Comparison of ENCODE assay signal across 11 mouse cellular contexts in genomic region chr15:78868826-78869233, GRCm38 (mm10). TPM values are rescaled to one million over a fixed set of nuclear protein-coding genes. Genes with fewer than 3 reads are reported as not detected.
DNase-seq lines count a peak whose midpoint lies in the region; ATAC-seq and TF ChIP-seq lines count a peak whose summit lies in the region.
"Had no signal": no experiment of that assay in that cellular context is flagged by ENCODE, and none has a peak within 500 bp of the region (broad histone marks: within the 10 kb centered on the region; RNA-seq: fewer than 3 reads in every experiment).

No protein-coding gene starts in this region.

- peak overlapping the region; percentile 26; the same call in 1 of the 2 replicates for H3K9ac ChIP-seq in heart, adult 2 months (ENCODE audit: low read depth, low read length)
- no peak overlapping the region for H3K9ac ChIP-seq in ES-E14 (ENCODE audit: insufficient read depth, low read depth, low read length, poor library complexity, severe bottlenecking)
- no peak overlapping the region for H3K9ac ChIP-seq in hindbrain, embryonic 12.5 days

- no peak overlapping the region for H3K4me3 ChIP-seq in heart, adult 2 months
- no peak overlapping the region for H3K4me3 ChIP-seq in ES-E14 (ENCODE audit: insufficient read depth in 1 of 2, low read depth in 1 of 2, low read length in 2 of 2, poor library complexity in 1 of 2, severe bottlenecking in 1 of 2)
- no peak overlapping the region for H3K4me3 ChIP-seq in hindbrain, embryonic 12.5 days
- H3K4me3 ChIP-seq in midbrain, embryonic 10.5 days: peak overlapping the region; percentile 14; the same call in 1 of the 2 replicates

- no peak overlapping the region for H3K4me2 ChIP-seq in hindbrain, embryonic 12.5 days (replicated peaks)

- TF ChIP-seq CTCF in heart, adult 2 months (IDR thresholded peaks at IDR 0.05): no peak

- peak overlapping the region; percentile 79 for H3K27ac ChIP-seq in heart, adult 2 months
- peak overlapping the region; percentile 12; the same call in 1 of the 2 replicates for H3K27ac ChIP-seq in ES-E14 (ENCODE audit: insufficient read depth, low read depth, low read length, poor library complexity, severe bottlenecking)
- peak overlapping the region; percentile 56 for H3K27ac ChIP-seq in hindbrain, embryonic 12.5 days
- H3K27ac ChIP-seq in midbrain, embryonic 10.5 days (replicated peaks): peak overlapping the region; percentile 69

- no peak for TF ChIP-seq POLR2A in heart, adult 2 months (IDR thresholded peaks at IDR 0.05; ENCODE audit: insufficient read depth, low read depth, low read length)

- intact Hi-C loops in heart, adult 2 months (cut with DNase I): loop anchor here (5.0 kb wide), 1 partner anchor 242 kb away; no protein-coding TSS in a partner anchor
- intact Hi-C loops in heart, postnatal 25 days (cut with DNase I): loop anchor here (1.0 to 2.0 kb wide), 2 partner anchors 14 to 43 kb away; partner anchors contain the start of gene Lgals2

- no peaks in the 10 kb centered on the region for H3K36me3 ChIP-seq in heart, adult 2 months (ENCODE audit: control insufficient read depth, insufficient read depth, low read length)
- no peaks in the 10 kb centered on the region for H3K36me3 ChIP-seq in ES-E14 (ENCODE audit: control insufficient read depth, insufficient read depth, low read length, poor library complexity, severe bottlenecking)
- H3K36me3 ChIP-seq in hindbrain, embryonic 12.5 days: no peaks in the 10 kb centered on the region
- H3K36me3 ChIP-seq in midbrain, embryonic 10.5 days: no peaks in the 10 kb centered on the region

- 56% methylated on average over 7 of the region's 7 CpGs for WGBS in heart, adult 2 months
- WGBS in hindbrain, embryonic 12.5 days: 47% methylated on average over 7 of the region's 7 CpGs
- 60% methylated on average over 7 of the region's 7 CpGs for WGBS in midbrain, embryonic 10.5 days

- in situ Hi-C loops in ES-E14 (cut with MboI; ENCODE audit: low sequenced_read_pairs in 2 of 2, unreplicated experiment in 2 of 2): no loop called here

- DNase-seq in heart, adult 2 months: no peak
- no peak for DNase-seq in heart, postnatal 25 days (ENCODE audit: low spot score)
- DNase-seq in ES-E14 (ENCODE audit: low read depth, low spot score): no peak
- DNase-seq in midbrain, embryonic 10.5 days (ENCODE audit: low spot score): no peak
- DNase-seq in ovary, postnatal 36 days (ENCODE audit: low spot score): no peak
- no peak for DNase-seq in gastrocnemius, adult 18-20 months (ENCODE audit: low spot score)
- no peak for DNase-seq in thymus, adult 18-20 months

- H3K79me2 ChIP-seq in heart, adult 2 months (replicated peaks; ENCODE audit: control insufficient read depth, insufficient read depth, low read length): no peaks in the 10 kb centered on the region

- no peak for TF ChIP-seq EP300 in heart, adult 2 months (IDR thresholded peaks at IDR 0.05; ENCODE audit: insufficient read depth, low read depth, low read length)

- ATAC-seq in hindbrain, embryonic 12.5 days (ENCODE audit: low FRiP score): 0 out of 2 replicates have a peak, but pooled peaks have one; percentile 24

- peaks cover 8% of the 10 kb centered on the region for H3K4me1 ChIP-seq in heart, adult 2 months (ENCODE audit: control insufficient read depth, insufficient read depth, low read length)
- H3K4me1 ChIP-seq in ES-E14 (ENCODE audit: control insufficient read depth in 2 of 2, insufficient read depth in 2 of 2, low read length in 2 of 2, poor library complexity in 1 of 2): peaks cover 2 to 26% of the 10 kb centered on the region in 2 experiments
- peaks cover 6% of the 10 kb centered on the region; the same call in 1 of the 2 replicates for H3K4me1 ChIP-seq in hindbrain, embryonic 12.5 days
- H3K4me1 ChIP-seq in midbrain, embryonic 10.5 days: peaks cover 31% of the 10 kb centered on the region

- no peaks in the 10 kb centered on the region for H3K9me3 ChIP-seq in ES-E14 (ENCODE audit: control insufficient read depth, insufficient read depth, low read depth, low read length)
- H3K9me3 ChIP-seq in hindbrain, embryonic 12.5 days (replicated peaks): no peaks in the 10 kb centered on the region
- H3K9me3 ChIP-seq in midbrain, embryonic 10.5 days (replicated peaks): no peaks in the 10 kb centered on the region

- no peaks in the 10 kb centered on the region for H3K27me3 ChIP-seq in heart, adult 2 months (ENCODE audit: control insufficient read depth, insufficient read depth, low read length)
- no peaks in the 10 kb centered on the region for H3K27me3 ChIP-seq in hindbrain, embryonic 12.5 days
- no peaks in the 10 kb centered on the region for H3K27me3 ChIP-seq in midbrain, embryonic 10.5 days (ENCODE audit: low read depth, poor library complexity, severe bottlenecking)

TF ChIP-seq in ES-E14, 5 proteins besides CTCF, POLR2A, EP300 and RAD21:
- TF ChIP-seq MAFK (IDR thresholded peaks at IDR 0.05; ENCODE audit: insufficient read depth, low read depth, low read length): no peak
- TF ChIP-seq ZNF384 (IDR thresholded peaks at IDR 0.05; ENCODE audit: low read depth, low read length): no peak
- TF ChIP-seq CHD2 (IDR thresholded peaks at IDR 0.05; ENCODE audit: low read depth, low read length): no peak
- no peak for TF ChIP-seq HCFC1 (IDR thresholded peaks at IDR 0.05; ENCODE audit: borderline replicate concordance, insufficient read depth, low read length)
- no peak for TF ChIP-seq ZC3H11A (IDR thresholded peaks at IDR 0.05; ENCODE audit: borderline replicate concordance, low read depth, low read length)

RNA-seq across cellular contexts. Expression of gene Gga1, which starts 8.2 kb away (rescaled TPM):
- total RNA-seq in heart, adult 2 months (2021): 10 to 100 TPM; 42.2 to 44.4 TPM
- polyA plus RNA-seq in heart, adult 2 months (2012; rRNA removed): 44.7 and 52.7 TPM in 2 replicates
- total RNA-seq in heart, postnatal 25 days (2021): 10 to 100 TPM; 41.6 to 43.8 TPM
- total RNA-seq in ES-E14 (2012; rRNA removed): 18.4 and 23.3 TPM in 2 replicates
- polyA plus RNA-seq in hindbrain, embryonic 12.5 days (2016; fragmentation: Nextera tagmentation; extraction: Ambion mirVana): 54.3 and 58.7 TPM in 2 replicates
- 47.1 and 52.8 TPM in 2 replicates for polyA plus RNA-seq in midbrain, embryonic 10.5 days (2016; fragmentation: Nextera tagmentation; extraction: Ambion mirVana)
- total RNA-seq in gastrocnemius, adult 18-20 months (2021): 10 to 100 TPM; 42.8 to 46.6 TPM

RNA-seq across cellular contexts. Expression of gene Lgals2, which starts 13.5 kb away (rescaled TPM):
- not detected for total RNA-seq in heart, adult 2 months (2021)
- 0.59 and 1.5 TPM in 2 replicates for polyA plus RNA-seq in heart, adult 2 months (2012; rRNA removed)
- under 1 TPM; 0.62 to 0.64 TPM for total RNA-seq in heart, postnatal 25 days (2021)
- 4.2 TPM in 1 of 2 replicates, not detected in the other for total RNA-seq in ES-E14 (2012; rRNA removed)
- not detected in 2 replicates for polyA plus RNA-seq in hindbrain, embryonic 12.5 days (2016; fragmentation: Nextera tagmentation; extraction: Ambion mirVana)
- polyA plus RNA-seq in midbrain, embryonic 10.5 days (2016; fragmentation: Nextera tagmentation; extraction: Ambion mirVana): not detected in 2 replicates
- not detected for total RNA-seq in gastrocnemius, adult 18-20 months (2021)
- total RNA-seq: CH12.LX; hematopoietic stem cell, adult 5-6 weeks had no signal

RNA-seq across cellular contexts. Expression of gene Cdc42ep1, which starts 26.4 kb away (rescaled TPM):
- total RNA-seq in heart, adult 2 months (2021): 10 to 100 TPM; 30.8 to 37.1 TPM
- polyA plus RNA-seq in heart, adult 2 months (2012; rRNA removed): 62.3 and 71.8 TPM in 2 replicates
- 10 to 100 TPM; 34.1 to 41.0 TPM for total RNA-seq in heart, postnatal 25 days (2021)
- total RNA-seq in ES-E14 (2012; rRNA removed): 4.7 and 8.3 TPM in 2 replicates
- polyA plus RNA-seq in hindbrain, embryonic 12.5 days (2016; fragmentation: Nextera tagmentation; extraction: Ambion mirVana): 15.1 and 15.6 TPM in 2 replicates
- 12.9 and 14.3 TPM in 2 replicates for polyA plus RNA-seq in midbrain, embryonic 10.5 days (2016; fragmentation: Nextera tagmentation; extraction: Ambion mirVana)
- total RNA-seq in gastrocnemius, adult 18-20 months (2021): 1 to 10 TPM; 5.2 to 9.5 TPM
- total RNA-seq: CH12.LX; hematopoietic stem cell, adult 5-6 weeks had no signal

RNA-seq across cellular contexts. Expression of gene Gm49510, which starts 30.6 kb away (rescaled TPM):
- not detected for total RNA-seq in heart, adult 2 months (2021)
- 0.04 TPM in 1 of 2 replicates, not detected in the other for polyA plus RNA-seq in heart, adult 2 months (2012; rRNA removed)
- total RNA-seq in heart, postnatal 25 days (2021): under 1 TPM in 1 of 2 experiments, not detected in 1; 0.18 TPM
- 0.11 TPM in 1 of 2 replicates, not detected in the other for total RNA-seq in ES-E14 (2012; rRNA removed)
- 0.22 and 0.61 TPM in 2 replicates for polyA plus RNA-seq in hindbrain, embryonic 12.5 days (2016; fragmentation: Nextera tagmentation; extraction: Ambion mirVana)
- 0.12 TPM in 1 of 2 replicates, not detected in the other for polyA plus RNA-seq in midbrain, embryonic 10.5 days (2016; fragmentation: Nextera tagmentation; extraction: Ambion mirVana)
- not detected for total RNA-seq in gastrocnemius, adult 18-20 months (2021)
- total RNA-seq: hematopoietic stem cell, adult 5-6 weeks had no signal
- polyA plus RNA-seq: testis, adult 2 months had no signal

RNA-seq across cellular contexts. Expression of gene Sh3bp1, which starts 30.7 kb away (rescaled TPM):
- total RNA-seq in heart, adult 2 months (2021): 1 to 10 TPM; 2.6 to 3.3 TPM
- polyA plus RNA-seq in heart, adult 2 months (2012; rRNA removed): 12.6 and 19.2 TPM in 2 replicates
- total RNA-seq in heart, postnatal 25 days (2021): 1 to 10 TPM; 4.1 to 4.8 TPM
- total RNA-seq in ES-E14 (2012; rRNA removed): 10.5 and 17.3 TPM in 2 replicates
- 15.5 and 17.4 TPM in 2 replicates for polyA plus RNA-seq in hindbrain, embryonic 12.5 days (2016; fragmentation: Nextera tagmentation; extraction: Ambion mirVana)
- 16.5 and 18.7 TPM in 2 replicates for polyA plus RNA-seq in midbrain, embryonic 10.5 days (2016; fragmentation: Nextera tagmentation; extraction: Ambion mirVana)
- total RNA-seq in gastrocnemius, adult 18-20 months (2021): 1 to 10 TPM; 1.0 to 1.9 TPM

Comparison
In these comparisons a context has a peak if more than half of its experiments do, and no peak if none do; other contexts are left out.
1. H3K27ac ChIP-seq: peak in every context shown above with its lines; median percentile 79 in heart, adult 2 months; 69 in midbrain, embryonic 10.5 days; 56 in hindbrain, embryonic 12.5 days; 12 in ES-E14.